Mouse (Mus musculus) urinary bladder, postnatal 4 days (tissue): Measurements from ENCODE around the gene Hes7.

Experiments used
- DNase-seq, 2 experiments: peaks; one replicate each; pipeline ENCODE4 v3.0.0; 2021 to 2022; ENCODE audit warnings: low spot score in 2 of 2

Hes7 gene

DNA sequence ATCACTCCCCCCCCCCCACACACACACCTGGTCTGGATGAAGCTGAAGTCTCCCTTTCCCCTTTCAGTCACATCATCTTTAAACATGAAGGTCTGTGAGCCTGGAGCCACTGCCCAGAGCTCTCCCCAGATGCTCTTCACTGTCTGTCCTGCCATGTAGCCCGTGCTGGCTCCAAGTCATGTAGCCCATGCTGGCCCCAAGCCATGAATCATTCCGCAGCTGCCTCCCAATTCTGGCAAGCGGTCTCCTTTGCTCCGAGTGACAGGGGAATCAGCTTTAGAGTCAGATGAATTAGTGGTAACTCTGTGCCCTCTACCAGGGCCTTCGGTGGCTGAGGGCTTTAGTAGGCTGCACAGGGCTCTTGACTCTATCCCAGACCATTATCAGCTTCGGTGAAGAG is 29.5 kb downstream of the Hes7 start:
- DNase-seq = no peak

GRCm38 (mm10) chr11:69150444-69150843 is 30.2 kb downstream of the Hes7 start:
- DNase-seq = peak in 1 of 2 experiments; percentile 75

DNA sequence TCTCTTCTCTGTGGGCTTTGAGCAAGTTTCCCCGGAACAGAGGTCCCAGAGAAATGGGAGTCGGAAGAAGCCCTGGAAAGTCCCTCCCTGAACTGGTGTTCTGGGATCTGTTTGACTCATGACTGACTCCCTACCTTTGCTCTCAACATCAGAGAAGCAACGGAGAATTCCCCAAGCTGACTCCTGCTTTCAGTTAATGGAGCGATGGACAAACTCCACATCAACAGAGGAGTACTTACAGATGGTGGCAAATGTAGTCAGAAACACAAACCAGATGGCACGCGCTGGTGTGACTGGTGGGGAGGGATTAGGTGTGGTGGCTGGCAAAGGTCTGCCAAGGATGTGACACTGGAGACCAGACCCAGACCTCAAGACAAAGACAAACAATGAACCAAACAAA is 30.8 kb downstream of the Hes7 start:
- no peak for DNase-seq

- DNase-seq = no peak
These were observed 33.6 kb downstream of the Hes7 start for GRCm38 (mm10) chr11:69153831-69154230.

DNA sequence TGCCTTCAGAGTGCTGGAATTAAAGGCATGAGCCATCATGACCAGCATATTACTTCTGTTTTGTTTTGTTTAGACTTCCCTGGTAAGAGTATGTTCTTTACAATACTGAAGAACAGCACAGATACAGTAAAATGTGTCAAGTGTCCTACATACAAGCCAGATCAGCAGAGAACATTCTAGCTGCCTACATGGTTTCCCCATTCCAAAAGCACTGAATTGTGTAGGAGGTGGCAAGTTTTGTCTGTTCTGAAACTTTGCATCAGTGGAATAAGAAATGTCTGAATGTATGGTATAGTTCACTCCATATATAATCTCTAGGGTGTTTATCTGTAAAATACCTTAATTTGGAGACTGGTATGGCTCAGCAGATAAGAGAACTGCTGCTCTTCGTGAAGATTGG is 35.1 kb downstream of the Hes7 start:
- no peak for DNase-seq

GRCm38 (mm10) chr11:69156800-69157199 is 36.6 kb downstream of the Hes7 start, which contains the start of gene Alox12b:
Gene Alox12b (plus strand): TSS chr11:69156989.
- DNase-seq = no peak

GRCm38 (mm10) chr11:69169313-69169712 is 49.1 kb downstream of the Hes7 start:
- DNase-seq = no peak

DNA sequence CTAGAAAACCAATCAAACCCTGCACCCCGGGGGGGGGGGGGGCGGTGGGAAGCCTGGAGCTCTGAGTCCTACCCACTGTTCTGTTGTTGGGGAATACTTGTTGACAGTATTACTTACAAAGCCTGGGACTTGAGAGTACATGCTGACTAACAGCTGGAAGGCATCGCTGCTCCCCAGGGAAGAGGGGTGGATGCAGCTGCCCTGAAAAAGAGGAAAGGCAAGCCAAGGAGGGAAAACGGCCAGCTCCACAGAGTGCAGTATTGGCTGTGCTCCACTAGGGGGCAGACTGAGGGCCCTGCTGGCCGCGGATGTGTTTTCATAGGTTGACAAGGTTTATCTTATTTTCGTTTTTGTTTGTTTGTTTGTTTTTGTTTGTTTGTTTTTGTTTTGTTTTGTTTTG is 51.4 kb downstream of the Hes7 start:
- peak; percentile 78 to 84 for DNase-seq

DNA sequence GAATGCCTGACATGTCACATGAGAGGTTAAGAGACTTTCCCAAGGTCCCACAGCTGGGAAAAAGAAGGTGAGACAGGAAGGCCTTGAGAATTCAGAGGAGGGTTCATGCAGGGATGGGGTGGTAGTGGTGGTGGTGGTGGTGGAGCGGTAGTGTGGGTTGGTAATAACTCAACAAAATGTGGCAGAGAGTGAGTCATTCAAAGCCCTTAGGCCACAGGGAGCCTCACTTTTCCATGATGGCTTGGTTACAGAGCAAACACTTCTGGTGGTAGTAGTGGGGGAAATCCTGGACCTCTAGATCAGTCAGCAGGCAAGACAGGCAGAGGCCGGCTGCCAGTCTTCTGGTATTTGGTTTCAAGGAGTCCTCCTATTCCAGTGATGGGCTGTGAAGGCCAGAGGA is 52.4 kb downstream of the Hes7 start:
- no peak for DNase-seq
